28 mouse cellular contexts compared by ENCODE assay signal in the genomic region with DNA sequence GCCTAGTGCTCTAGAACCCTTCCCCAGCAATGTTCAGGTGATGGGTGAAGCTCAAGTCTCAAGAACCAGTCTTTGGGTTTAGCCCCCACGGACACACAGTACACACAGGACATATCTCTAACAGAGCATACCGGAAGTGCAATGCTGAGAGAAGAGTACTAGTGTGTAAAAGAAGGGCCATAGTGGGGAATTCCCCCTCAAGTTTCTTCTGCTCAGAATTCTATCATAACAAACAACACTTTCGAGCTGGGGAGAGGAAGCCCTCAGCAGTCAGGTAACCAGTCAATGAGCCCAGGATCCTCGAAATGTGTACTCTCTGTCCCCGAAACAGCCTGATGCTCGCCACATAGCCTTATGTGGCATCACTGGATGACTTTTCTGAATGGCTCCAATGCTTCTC. TPM values are rescaled to one million over a fixed set of nuclear protein-coding genes. Genes with fewer than 3 reads are reported as not detected.
DNase-seq lines count a peak whose midpoint lies in the region; ATAC-seq and TF ChIP-seq lines count a peak whose summit lies in the region.
"Had no signal": no experiment of that assay in that cellular context is flagged by ENCODE, and none has a peak within 500 bp of the region (broad histone marks: within the 10 kb centered on the region; RNA-seq: fewer than 3 reads in every experiment).

No protein-coding gene starts in this region.

- no peak for TF ChIP-seq EP300 in stomach, postnatal 0 days (optimal IDR thresholded peaks at IDR 0.05)

- no peaks in the 10 kb centered on the region for H3K9me3 ChIP-seq in stomach, postnatal 0 days (ENCODE audit: control insufficient read depth, low read length)
- H3K9me3 ChIP-seq: embryonic facial prominence, embryonic 12.5 days; embryonic facial prominence, embryonic 15.5 days; G1E; heart, embryonic 10.5 days; hindbrain, embryonic 12.5 days had no signal

- H3K27me3 ChIP-seq in stomach, postnatal 0 days (ENCODE audit: control insufficient read depth, insufficient read depth, low read length): no peaks in the 10 kb centered on the region
- H3K27me3 ChIP-seq: embryonic facial prominence, embryonic 12.5 days; embryonic facial prominence, embryonic 15.5 days; hindbrain, embryonic 12.5 days had no signal

- peak; percentile 99 for ATAC-seq in CD4-positive, CD25-positive, alpha-beta regulatory T cell, adult 4 months
- no peak for ATAC-seq in stomach, postnatal 0 days (ENCODE audit: low FRiP score, low TSS enrichment)
- ATAC-seq: forebrain, embryonic 14.5 days; forebrain, postnatal 0 days; hindbrain, embryonic 16.5 days; Patski had no signal

- no peaks in the 10 kb centered on the region for H3K36me3 ChIP-seq in stomach, postnatal 0 days (ENCODE audit: control insufficient read depth, insufficient read depth, low read length)
- H3K36me3 ChIP-seq: embryonic facial prominence, embryonic 12.5 days; embryonic facial prominence, embryonic 15.5 days; G1E; heart, embryonic 10.5 days; hindbrain, embryonic 12.5 days had no signal

- H3K9ac ChIP-seq in stomach, postnatal 0 days (ENCODE audit: low read length): no peak overlapping the region
- H3K9ac ChIP-seq: embryonic facial prominence, embryonic 12.5 days; embryonic facial prominence, embryonic 15.5 days; forebrain, postnatal 0 days; hindbrain, embryonic 12.5 days had no signal

- no peak for TF ChIP-seq CTCF in stomach, postnatal 0 days (IDR thresholded peaks at IDR 0.05; ENCODE audit: low read depth)

- no peak overlapping the region for H3K4me3 ChIP-seq in stomach, postnatal 0 days (ENCODE audit: low read depth, low read length)
- H3K4me3 ChIP-seq: embryonic facial prominence, embryonic 12.5 days; embryonic facial prominence, embryonic 15.5 days; heart, adult 2 months; heart, embryonic 10.5 days; hindbrain, embryonic 12.5 days had no signal

- no peak overlapping the region for H3K27ac ChIP-seq in stomach, postnatal 0 days (replicated peaks)
- H3K27ac ChIP-seq: embryonic facial prominence, embryonic 12.5 days; embryonic facial prominence, embryonic 15.5 days; heart, adult 2 months; heart, embryonic 10.5 days; hindbrain, embryonic 12.5 days had no signal

- no peaks in the 10 kb centered on the region for H3K4me1 ChIP-seq in stomach, postnatal 0 days (replicated peaks; ENCODE audit: control insufficient read depth, insufficient read depth)
- H3K4me1 ChIP-seq: embryonic facial prominence, embryonic 12.5 days; embryonic facial prominence, embryonic 15.5 days; hindbrain, embryonic 12.5 days had no signal

- whole genome bisulfite sequencing in stomach, postnatal 0 days: 85% methylated on average over 6 of the region's 6 CpGs

- DNase-seq in CD4-positive helper T cell, adult 2 months (ENCODE audit: low read depth, low spot score): peak; percentile 10
- peak; percentile 73 for DNase-seq in induced T-regulatory cell, adult 2 months (ENCODE audit: low read depth)
- no peak for DNase-seq in cerebellum, adult 9-10 months
- no peak for DNase-seq in stomach, postnatal 0 days (ENCODE audit: low spot score)
- DNase-seq in lung, postnatal 25 days (ENCODE audit: low spot score): no peak
- DNase-seq: adrenal gland, adult 2 months; adrenal gland, postnatal 14 days; cerebellum, adult 11 months; cerebellum, adult 2 months; cerebellum, postnatal 10 days; forebrain, postnatal 0 days; gastrocnemius, postnatal 25 days; heart, adult 2 months; kidney, adult 11 months; kidney, adult 8-10 months had no signal

- H3K4me2 ChIP-seq in stomach, postnatal 0 days (replicated peaks; ENCODE audit: low read depth): no peak overlapping the region
- H3K4me2 ChIP-seq: embryonic facial prominence, embryonic 12.5 days; embryonic facial prominence, embryonic 15.5 days; hindbrain, embryonic 12.5 days had no signal

RNA-seq across cellular contexts. Expression of a gene that starts 26.1 kb away (rescaled TPM):
- polyA plus RNA-seq in CD4-positive, CD25-positive, alpha-beta regulatory T cell, adult 4 months (2017; shearing (Covaris generic)): 1 to 10 TPM; 9.6 to 9.7 TPM
- 5.7 and 6.1 TPM in 2 replicates for polyA plus RNA-seq in stomach, postnatal 0 days (2015; fragmentation: Nextera tagmentation; extraction: Ambion mirVana)

RNA-seq across cellular contexts. Expression of a gene that starts 52.1 kb away (rescaled TPM):
- 1 to 10 TPM in 1 of 2 experiments, under 1 TPM in 1; 0.55 to 1.1 TPM for polyA plus RNA-seq in CD4-positive, CD25-positive, alpha-beta regulatory T cell, adult 4 months (2017; shearing (Covaris generic))
- polyA plus RNA-seq in stomach, postnatal 0 days (2015; fragmentation: Nextera tagmentation; extraction: Ambion mirVana): not detected in 2 replicates
- polyA plus RNA-seq: embryonic facial prominence, embryonic 12.5 days; embryonic facial prominence, embryonic 15.5 days; forebrain, embryonic 11.5 days; forebrain, embryonic 14.5 days; forebrain, postnatal 0 days; G1E; heart, adult 2 months; heart, embryonic 10.5 days; heart, embryonic 14.5 days; heart, postnatal 0 days; hindbrain, embryonic 12.5 days; hindbrain, embryonic 16.5 days; intestine, embryonic 14.5 days; Patski had no signal

Comparison
In these comparisons a context has a peak if more than half of its experiments do, and no peak if none do; other contexts are left out.
1. DNase-seq: peak in CD4-positive helper T cell, adult 2 months (single experiment) and induced T-regulatory cell, adult 2 months (single experiment); none in cerebellum, adult 9-10 months (single experiment), stomach, postnatal 0 days (single experiment) and lung, postnatal 25 days (single experiment).